Mouse (Mus musculus) myocyte (in vitro differentiated cells): ENCODE results near the gene Pin1.

ENCODE experiments used
- E2F4 ChIP-seq: IDR thresholded peaks from one replicate; pipeline ENCODE4 v1.6.1; 2011; ENCODE audit warnings: mild to moderate bottlenecking, control low read depth, moderate library complexity; ENCODE audit not compliant: insufficient read depth
- MYOG ChIP-seq, 3 experiments: IDR thresholded peaks; one replicate each; pipeline ENCODE4 v1.6.1; 2011; ENCODE audit warnings: control low read depth in 2 of 3, low read depth in 2 of 3, mild to moderate bottlenecking in 2 of 3; ENCODE audit not compliant: insufficient read length in 2 of 3, control insufficient read depth in 1 of 3, insufficient read depth in 1 of 3
- POLR2A ChIP-seq: IDR thresholded peaks from one replicate; pipeline ENCODE4 v1.6.1; 2011; ENCODE audit warnings: low read depth, mild to moderate bottlenecking, control low read depth, moderate library complexity; ENCODE audit not compliant: insufficient read length
- POLR2AphosphoS2 ChIP-seq: IDR thresholded peaks from one replicate; pipeline ENCODE4 v1.6.1; 2011; ENCODE audit warnings: low read depth, control low read depth; ENCODE audit not compliant: insufficient read length
- REST ChIP-seq: IDR thresholded peaks from one replicate; pipeline ENCODE4 v1.6.1; 2011; ENCODE audit warnings: mild to moderate bottlenecking, control low read depth, moderate library complexity; ENCODE audit not compliant: insufficient read depth, insufficient read length
- SRF ChIP-seq: IDR thresholded peaks from one replicate; pipeline ENCODE4 v1.6.1; 2011; ENCODE audit warnings: low read depth; ENCODE audit not compliant: control insufficient read depth, insufficient read length
- TCF12 ChIP-seq: IDR thresholded peaks from one replicate; pipeline ENCODE4 v1.6.1; 2011; ENCODE audit warnings: mild to moderate bottlenecking, control low read depth; ENCODE audit not compliant: poor library complexity, insufficient read depth, severe bottlenecking
- TCF3 ChIP-seq: IDR thresholded peaks from one replicate; pipeline ENCODE4 v1.6.1; 2011; ENCODE audit warnings: low read depth, control low read depth; ENCODE audit not compliant: insufficient read length
- USF1 ChIP-seq: IDR thresholded peaks from one replicate; pipeline ENCODE4 v1.6.1; 2011; ENCODE audit warnings: low read depth, mild to moderate bottlenecking, control low read depth, moderate library complexity

- TF ChIP-seq E2F4 (no peak), POLR2A (no peak), TCF12 (no peak), POLR2AphosphoS2 (no peak), USF1 (no peak), TCF3 (no peak), REST (no peak), SRF (no peak), MYOG (IDR thresholded peaks at IDR 0.05; ENCODE audit: control insufficient read depth in 1 of 3, insufficient read depth in 1 of 3, insufficient read length in 2 of 3, low read depth in 2 of 3) (no peak)
Measured at GRCm38 (mm10) chr9:20639486-20639885, 12.4 kb upstream of the Pin1 start.
